Mouse (Mus musculus): ENCODE measurements at regions not wholly inside any gene's neighbourhood (a gene's known extent, or its start where the extent isn't known, plus 50 kb on each side); places are given as distances from the start of the nearest gene placed in this dataset.

DNA sequence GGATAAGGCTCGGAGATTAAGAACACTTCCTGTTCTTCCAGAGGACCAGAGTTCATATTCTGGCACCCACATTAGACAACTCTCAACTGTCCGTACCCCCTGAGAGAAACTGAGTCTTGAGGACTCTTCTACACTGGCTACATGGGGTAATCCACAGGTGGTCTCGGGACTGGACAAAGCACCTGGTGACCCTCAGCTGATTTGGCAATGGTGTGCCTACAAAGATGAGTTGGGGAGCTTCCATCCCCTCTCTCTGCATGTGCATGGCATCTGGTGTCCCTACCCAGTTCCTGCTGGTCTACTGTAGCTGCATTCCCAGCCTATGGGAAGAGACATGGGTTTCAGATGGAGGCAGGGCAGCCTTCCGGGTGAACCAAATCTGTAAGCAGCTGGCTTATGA, 61.2 kb upstream of the Kcnj15 start:
- Histone ChIP-seq H3K27me3 (peaks cover 7% of the 10 kb centered on the region; the same call in 1 of the 2 replicates), H3K27ac (no peak overlapping the region), H3K4me1 (replicated peaks) (no peaks in the 10 kb centered on the region; the same call in 1 of the 2 replicates), H3K4me2 (no peak overlapping the region), H3K9me3 (no peaks in the 10 kb centered on the region), H3K36me3 (no peaks in the 10 kb centered on the region), H3K9ac (replicated peaks) (no peak overlapping the region), H3K4me3 (replicated peaks) (no peak overlapping the region)
- WGBS: 80% methylated on average over 4 of the region's 4 CpGs
- no peak for ATAC-seq (ENCODE audit: insufficient number of reproducible peaks, insufficient read depth, low FRiP score, low TSS enrichment, low read depth)

DNA sequence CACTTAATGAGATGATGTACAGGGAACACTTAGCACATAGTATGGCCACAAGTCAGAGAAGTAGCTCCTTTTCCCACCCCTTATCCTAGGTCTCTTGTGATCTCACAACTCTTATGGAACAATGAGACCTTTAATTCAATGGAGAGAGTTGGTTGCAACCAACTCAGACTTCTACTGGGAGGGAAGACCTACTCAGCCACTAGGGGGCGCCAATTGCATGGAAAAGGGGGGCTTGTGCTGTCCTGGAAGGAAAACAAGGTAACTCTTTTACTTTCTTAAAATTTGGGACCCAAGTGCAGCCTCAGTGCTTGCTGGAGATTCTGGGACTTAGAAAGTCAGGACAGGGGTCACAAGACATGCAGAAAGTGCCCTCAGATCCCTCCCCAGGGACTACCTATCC, 60.7 kb upstream of the Kcnj15 start:
- H3K9me3 ChIP-seq: no peaks in the 10 kb centered on the region
- H3K27ac ChIP-seq: no peak overlapping the region
- H3K4me2 ChIP-seq: no peak overlapping the region
- peaks cover 7% of the 10 kb centered on the region; the same call in 1 of the 2 replicates for H3K27me3 ChIP-seq
- WGBS: 0% methylated on average over 1 of the region's 1 CpGs
- no peak overlapping the region for H3K4me3 ChIP-seq (replicated peaks)
- ATAC-seq (ENCODE audit: insufficient number of reproducible peaks, insufficient read depth, low FRiP score, low TSS enrichment, low read depth): no peak
- no peaks in the 10 kb centered on the region; the same call in 1 of the 2 replicates for H3K4me1 ChIP-seq (replicated peaks)
- H3K9ac ChIP-seq (replicated peaks): no peak overlapping the region
- no peaks in the 10 kb centered on the region for H3K36me3 ChIP-seq

DNA sequence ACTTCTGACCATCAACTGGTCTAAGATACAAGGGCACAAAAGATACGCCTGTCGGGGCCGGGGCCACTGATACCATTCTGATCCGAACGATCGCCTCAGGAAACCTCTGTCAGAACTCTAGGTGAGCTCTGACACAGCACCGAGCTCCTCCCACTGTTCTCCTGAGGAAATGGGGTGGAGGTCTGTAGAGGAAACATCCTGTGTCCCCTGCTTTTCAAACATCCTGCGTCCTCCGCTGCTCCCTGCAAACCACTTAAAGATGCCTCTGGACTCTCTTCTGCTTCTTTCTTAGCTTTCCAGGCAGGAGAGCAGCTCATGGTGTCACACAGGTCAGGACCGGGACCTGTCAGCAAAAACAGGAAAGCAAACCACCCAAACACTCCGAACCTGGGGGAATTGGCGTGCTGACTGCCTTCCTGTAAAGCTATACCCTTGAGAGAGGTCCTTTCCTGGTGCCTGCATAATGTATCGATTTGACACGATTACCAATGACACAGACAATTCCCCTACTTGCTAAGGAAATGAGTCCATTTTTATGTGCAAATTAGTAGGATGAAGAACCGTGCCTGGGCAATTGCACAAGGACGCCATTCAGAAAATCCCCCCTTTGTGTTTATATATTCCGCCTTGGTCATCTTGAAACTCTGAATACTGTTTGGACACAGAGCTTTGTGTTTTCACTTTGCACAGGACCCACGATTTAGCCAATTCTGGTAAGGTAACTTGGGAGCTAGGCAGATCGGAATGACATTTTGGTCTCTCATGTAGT, 58.4 kb upstream of the Kcnj15 start:
- H3K9me3 ChIP-seq: no peaks in the 10 kb centered on the region
- WGBS: 76% methylated on average over 19 of the region's 19 CpGs
- no peak for ATAC-seq (ENCODE audit: insufficient number of reproducible peaks, insufficient read depth, low FRiP score, low TSS enrichment, low read depth)
- no peak overlapping the region for H3K27ac ChIP-seq
- no peaks in the 10 kb centered on the region for H3K36me3 ChIP-seq
- H3K4me1 ChIP-seq (replicated peaks): no peaks in the 10 kb centered on the region; the same call in 1 of the 2 replicates
- no peak overlapping the region for H3K4me3 ChIP-seq (replicated peaks)
- no peak overlapping the region for H3K9ac ChIP-seq (replicated peaks)
- H3K27me3 ChIP-seq: peaks cover 7% of the 10 kb centered on the region; the same call in 1 of the 2 replicates
- no peak overlapping the region for H3K4me2 ChIP-seq

DNA sequence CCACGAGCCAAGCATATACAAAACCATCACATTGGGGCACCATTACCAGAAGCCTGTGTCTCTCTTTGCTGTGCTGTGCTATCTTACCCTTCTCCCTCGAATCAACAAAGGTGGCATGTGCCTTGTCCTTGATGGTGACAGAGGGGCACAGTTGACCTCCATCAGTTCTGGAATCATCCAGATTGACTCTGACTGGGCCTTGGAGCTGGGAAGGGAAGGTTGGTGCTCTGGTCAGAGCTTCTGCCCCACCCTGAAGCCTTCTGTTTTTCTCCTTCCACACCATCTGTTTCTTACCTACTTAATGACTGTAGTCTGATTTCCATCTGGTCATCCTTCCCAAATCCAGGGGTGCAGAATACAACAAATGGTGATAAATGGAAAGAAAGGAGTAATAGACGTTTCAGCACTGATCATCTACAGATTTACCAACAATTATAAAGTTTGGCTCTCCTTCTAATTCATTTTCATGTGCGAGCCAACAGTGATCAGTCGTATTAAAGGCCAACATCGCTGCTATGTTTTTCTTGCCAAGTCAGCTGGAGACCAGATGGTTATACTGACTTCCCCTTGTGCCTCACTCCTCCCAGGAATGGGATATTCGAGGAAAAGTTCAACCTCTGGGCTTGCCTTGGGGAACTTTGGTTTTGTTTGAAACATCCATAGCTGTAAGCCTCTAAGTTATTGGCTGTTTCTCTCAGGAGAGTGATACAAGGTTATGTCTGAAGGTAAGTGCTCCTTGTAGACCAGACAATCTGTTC, 55.1 kb upstream of the Kcnj15 start:
- H3K4me3 ChIP-seq (replicated peaks): no peak overlapping the region
- H3K27ac ChIP-seq: no peak overlapping the region
- no peak for ATAC-seq (ENCODE audit: insufficient number of reproducible peaks, insufficient read depth, low FRiP score, low TSS enrichment, low read depth)
- H3K9ac ChIP-seq (replicated peaks): no peak overlapping the region
- no peaks in the 10 kb centered on the region for H3K9me3 ChIP-seq
- H3K4me2 ChIP-seq: no peak overlapping the region
- H3K36me3 ChIP-seq: no peaks in the 10 kb centered on the region
- WGBS: 67% methylated on average over 7 of the region's 7 CpGs
- no peaks in the 10 kb centered on the region; the same call in 1 of the 2 replicates for H3K4me1 ChIP-seq (replicated peaks)
- no peaks in the 10 kb centered on the region for H3K27me3 ChIP-seq

DNA sequence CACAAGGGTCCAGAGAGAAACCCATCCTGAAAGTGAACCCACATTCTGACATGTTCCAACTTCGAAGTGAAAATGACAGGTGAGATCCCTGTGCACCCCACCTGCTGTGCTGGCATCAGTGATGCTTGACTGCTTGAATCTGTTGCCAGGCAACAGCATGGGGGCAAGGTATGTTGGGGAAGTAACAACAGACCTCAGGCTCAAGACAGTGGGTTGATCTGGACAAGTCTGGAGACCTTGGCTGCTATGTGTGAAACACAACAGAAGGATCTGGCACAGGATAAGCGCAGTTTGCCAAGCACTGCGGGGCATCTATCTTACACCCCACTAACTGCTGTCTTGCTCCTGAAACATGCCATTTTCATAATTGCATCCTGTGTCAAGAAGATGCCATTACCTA, 54.3 kb upstream of the Kcnj15 start:
- Histone ChIP-seq H3K27me3 (no peaks in the 10 kb centered on the region), H3K9me3 (no peaks in the 10 kb centered on the region), H3K4me3 (replicated peaks) (no peak overlapping the region), H3K4me2 (no peak overlapping the region), H3K9ac (replicated peaks) (no peak overlapping the region), H3K4me1 (replicated peaks) (no peaks in the 10 kb centered on the region; the same call in 1 of the 2 replicates), H3K27ac (no peak overlapping the region), H3K36me3 (no peaks in the 10 kb centered on the region)
- WGBS: 93% methylated on average over 3 of the region's 3 CpGs
- ATAC-seq (ENCODE audit: insufficient number of reproducible peaks, insufficient read depth, low FRiP score, low TSS enrichment, low read depth): no peak

DNA sequence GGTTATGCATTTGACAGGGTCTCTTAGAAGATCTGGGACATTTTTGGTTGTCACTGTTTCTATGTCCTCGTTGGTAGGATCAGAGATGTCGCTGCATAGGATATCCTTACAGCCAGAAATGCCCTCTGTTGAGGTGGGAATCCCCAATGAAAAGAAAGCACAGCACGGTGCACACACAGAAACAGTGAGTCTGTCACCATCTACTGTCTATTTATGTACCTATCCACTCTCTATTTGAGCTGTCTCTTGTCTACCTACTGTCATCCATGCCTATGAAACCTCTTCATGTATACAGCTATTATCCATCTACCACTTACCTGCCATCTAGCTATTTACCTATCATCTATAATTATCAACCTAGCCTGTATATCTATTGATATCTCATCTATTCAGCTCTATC, 53.6 kb upstream of the Kcnj15 start:
- H3K27ac ChIP-seq: no peak overlapping the region
- no peak overlapping the region for H3K4me2 ChIP-seq
- no peaks in the 10 kb centered on the region for H3K36me3 ChIP-seq
- no peak overlapping the region for H3K4me3 ChIP-seq (replicated peaks)
- ATAC-seq (ENCODE audit: insufficient number of reproducible peaks, insufficient read depth, low FRiP score, low TSS enrichment, low read depth): no peak
- H3K4me1 ChIP-seq (replicated peaks): no peaks in the 10 kb centered on the region; the same call in 1 of the 2 replicates
- H3K9me3 ChIP-seq: no peaks in the 10 kb centered on the region
- no peaks in the 10 kb centered on the region for H3K27me3 ChIP-seq
- 83% methylated on average over 3 of the region's 3 CpGs for WGBS
- no peak overlapping the region for H3K9ac ChIP-seq (replicated peaks)

DNA sequence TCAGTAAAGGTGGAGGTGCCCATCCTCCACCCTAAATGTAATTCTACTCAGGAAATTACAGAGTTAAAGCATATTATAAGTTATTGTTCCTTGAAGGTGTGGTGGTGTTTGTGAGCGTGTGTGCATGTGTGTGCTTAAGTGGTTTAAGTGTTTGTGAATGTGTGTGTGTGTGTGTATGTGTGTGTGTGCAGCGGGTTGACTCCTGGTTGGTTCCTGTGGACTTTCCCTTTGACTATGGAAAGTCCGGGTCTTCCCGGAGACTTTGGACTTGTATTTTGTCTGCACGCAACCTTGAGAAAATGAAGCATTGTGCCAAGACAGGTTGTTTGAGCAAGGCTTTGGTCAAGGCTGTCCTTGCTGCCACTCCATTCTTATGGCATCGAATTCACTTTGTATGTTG, 52.9 kb upstream of the Kcnj15 start:
- H3K27ac ChIP-seq: no peak overlapping the region
- 87% methylated on average over 6 of the region's 6 CpGs for WGBS
- no peak for ATAC-seq (ENCODE audit: insufficient number of reproducible peaks, insufficient read depth, low FRiP score, low TSS enrichment, low read depth)

DNA sequence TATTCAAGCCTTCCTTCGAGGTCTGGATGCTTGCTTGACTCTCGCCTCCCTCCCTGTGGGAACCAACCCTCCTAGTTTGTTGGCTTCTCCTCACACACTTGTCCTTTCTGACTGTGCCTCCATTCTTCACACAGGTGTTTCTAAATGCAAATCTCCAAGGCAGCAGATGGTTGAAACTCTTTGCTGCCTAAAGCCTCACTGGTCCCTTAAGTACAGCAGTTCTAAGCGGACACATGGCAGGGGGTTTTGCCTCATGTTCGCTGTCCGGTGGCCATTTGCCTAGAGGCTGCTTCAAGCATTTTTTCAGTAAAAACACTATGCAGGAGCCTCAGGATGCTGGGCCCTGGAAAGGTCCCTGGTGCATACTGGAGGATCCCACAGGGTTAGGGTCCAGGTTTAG, 50.9 kb upstream of the Kcnj15 start:
- no peak for ATAC-seq (ENCODE audit: insufficient number of reproducible peaks, insufficient read depth, low FRiP score, low TSS enrichment, low read depth)
- 86% methylated on average over 5 of the region's 5 CpGs for WGBS
- H3K27ac ChIP-seq: no peak overlapping the region

More for the DNA sequence above, 52.9 kb upstream of the Kcnj15 start:
- Histone ChIP-seq H3K9me3 (no peaks in the 10 kb centered on the region), H3K27me3 (no peaks in the 10 kb centered on the region), H3K36me3 (no peaks in the 10 kb centered on the region), H3K4me3 (replicated peaks) (no peak overlapping the region), H3K4me1 (replicated peaks) (no peaks in the 10 kb centered on the region), H3K4me2 (no peak overlapping the region), H3K9ac (replicated peaks) (no peak overlapping the region)

DNA sequence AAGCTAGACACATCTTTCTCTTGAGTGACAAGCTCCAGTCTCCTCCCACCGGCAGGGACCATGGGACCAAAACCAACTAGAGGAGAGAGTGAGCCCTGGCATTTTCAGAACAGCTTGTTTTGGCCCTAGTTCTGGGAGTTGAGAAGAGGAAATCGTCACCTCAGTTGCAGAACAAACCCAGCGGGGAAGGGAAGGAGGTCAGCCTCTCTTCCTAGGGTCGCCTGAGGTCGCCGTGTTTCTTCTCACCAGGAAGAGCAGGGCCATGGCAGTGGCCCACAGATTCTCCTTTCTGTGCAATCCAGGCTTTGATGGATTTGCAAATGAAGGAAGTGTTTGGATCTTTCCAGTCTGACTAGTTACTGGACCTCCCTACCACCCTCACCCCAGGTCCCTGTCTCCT, 49.8 kb upstream of the Kcnj15 start:
- H3K4me1 ChIP-seq (replicated peaks): no peaks in the 10 kb centered on the region
- H3K27ac ChIP-seq: no peak overlapping the region
- no peak overlapping the region for H3K9ac ChIP-seq (replicated peaks)
- 86% methylated on average over 6 of the region's 6 CpGs for WGBS
- no peak overlapping the region for H3K4me2 ChIP-seq
- H3K9me3 ChIP-seq: no peaks in the 10 kb centered on the region
- H3K36me3 ChIP-seq: no peaks in the 10 kb centered on the region
- H3K27me3 ChIP-seq: no peaks in the 10 kb centered on the region
- no peak for ATAC-seq (ENCODE audit: insufficient number of reproducible peaks, insufficient read depth, low FRiP score, low TSS enrichment, low read depth)
- H3K4me3 ChIP-seq (replicated peaks): no peak overlapping the region

More for the DNA sequence above, 50.9 kb upstream of the Kcnj15 start:
- H3K4me1 ChIP-seq (replicated peaks): no peaks in the 10 kb centered on the region
- H3K27me3 ChIP-seq: no peaks in the 10 kb centered on the region
- no peak overlapping the region for H3K4me3 ChIP-seq (replicated peaks)
- H3K36me3 ChIP-seq: no peaks in the 10 kb centered on the region
- no peak overlapping the region for H3K9ac ChIP-seq (replicated peaks)
- H3K9me3 ChIP-seq: no peaks in the 10 kb centered on the region
- H3K4me2 ChIP-seq: no peak overlapping the region
